Mouse (Mus musculus) small intestine, adult 2 months (tissue): Measurements from ENCODE around the gene Gm43720. TPM values are rescaled to one million over a fixed set of nuclear protein-coding genes. Genes with fewer than 3 reads are reported as not detected.

Experiments
- H3K27ac ChIP-seq: fragments of 200-500 bp; 2 replicates; pipeline ENCODE4 v1.5.1; 2012; ENCODE audit warnings: low read depth, low read length, control low read depth, inconsistent platforms; ENCODE audit not compliant: insufficient read depth
- H3K27me3 ChIP-seq: fragments of 200-500 bp; 2 replicates; pipeline ENCODE4 v1.6.1; 2012; ENCODE audit warnings: mild to moderate bottlenecking, moderate library complexity, low read length, inconsistent platforms; ENCODE audit not compliant: control insufficient read depth, insufficient read depth
- H3K36me3 ChIP-seq: fragments of 200-500 bp; 2 replicates; pipeline ENCODE4 v1.6.1; 2012; ENCODE audit warnings: mild to moderate bottlenecking, low read length, control low read depth, inconsistent platforms; ENCODE audit not compliant: control insufficient read depth, insufficient read depth
- H3K4me1 ChIP-seq: fragments of 200-500 bp; 2 replicates; pipeline ENCODE4 v1.6.1; 2012; ENCODE audit warnings: low read length, inconsistent platforms, mixed read lengths; ENCODE audit not compliant: control insufficient read depth, insufficient read depth, insufficient read length
- H3K4me3 ChIP-seq: fragments of 200-500 bp; 2 replicates; pipeline ENCODE4 v1.5.1; 2012; ENCODE audit warnings: low read depth, mild to moderate bottlenecking, control low read depth, inconsistent platforms, low read length, moderate library complexity
- CTCF ChIP-seq: fragments of 200-500 bp; IDR thresholded peaks from 2 replicates; pipeline ENCODE4 v1.5.1; 2012; ENCODE audit warnings: low read depth, mild to moderate bottlenecking, control low read depth, inconsistent platforms, low read length, moderate library complexity, mixed read lengths; ENCODE audit not compliant: insufficient replicate concordance, insufficient read length; ENCODE audit errors: extremely low read depth
- POLR2A ChIP-seq: fragments of 200-500 bp; IDR thresholded peaks from 2 replicates; pipeline ENCODE4 v1.6.1; 2012; ENCODE audit warnings: low read depth, mild to moderate bottlenecking, control low read depth, inconsistent platforms, low read length, moderate library complexity
- WGBS: fragments of 180-500 bp; shearing (Covaris S2); methylation state at CpG from one replicate; pipeline ENCODE4 v1.1.7; 2018; 5-methylcytosine and 5-hydroxymethylcytosine counted together
- polyA plus RNA-seq: library from polyadenylated mRNA; depleted of rRNA; stranded (reverse); fragments of >200 nt; gene quantifications from 2 replicates; pipeline ENCODE4 v1.2.3, GENCODE M21; 2012

Gene Gm43720
- polyA plus RNA-seq, 1 experiment, result not detected

DNA sequence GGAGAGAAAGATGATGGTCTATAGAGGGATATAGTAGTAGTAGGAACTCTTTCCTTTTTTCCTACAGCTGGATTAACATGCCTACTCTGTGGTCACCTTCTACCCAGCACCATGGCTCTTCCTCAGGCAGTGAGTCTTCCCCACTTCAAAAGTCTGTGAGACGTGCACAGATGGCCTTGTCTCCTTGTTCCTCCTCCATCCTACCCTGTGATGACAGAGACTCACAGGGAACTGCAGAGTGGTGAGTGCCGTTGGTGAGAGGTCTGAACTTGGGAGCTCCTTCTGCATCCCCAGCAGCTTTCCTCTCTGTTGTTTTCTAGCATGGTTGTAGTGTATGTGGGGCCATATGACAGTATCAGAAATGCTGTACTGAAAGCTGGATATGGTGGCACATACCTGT lies 2.0 kb upstream of the Gm43720 start:
- Histone ChIP-seq H3K4me1 (peaks cover 6% of the 10 kb centered on the region), H3K27me3 (peaks cover 6% of the 10 kb centered on the region; the same call in 1 of the 2 replicates)
- WGBS, result 84% methylated on average over 2 of the region's 2 CpGs

DNA sequence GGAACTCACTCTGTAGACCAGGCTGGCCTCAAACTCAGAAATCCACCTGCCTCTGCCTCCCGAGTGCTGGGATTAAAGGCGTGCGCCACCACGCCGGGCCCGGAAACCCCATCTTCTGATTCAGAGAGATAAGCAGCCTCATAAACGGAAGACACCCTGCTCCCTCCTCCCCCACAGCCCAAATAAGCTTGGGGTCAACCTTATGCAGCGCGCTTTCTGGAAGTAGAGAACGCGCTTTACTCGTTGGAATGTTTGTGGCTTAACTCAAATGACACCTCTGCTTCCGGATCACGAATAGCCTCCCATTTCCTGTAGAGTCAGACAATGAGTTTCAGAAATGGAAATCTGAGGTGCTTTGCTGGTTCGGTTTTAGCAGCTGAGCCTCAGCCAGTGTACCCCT lies 1.1 kb upstream of the Gm43720 start:
- peaks cover 6% of the 10 kb centered on the region for H3K4me1 ChIP-seq
- H3K36me3 ChIP-seq, result no peaks in the 10 kb centered on the region
- no peak overlapping the region for H3K27ac ChIP-seq
- peaks cover 6% of the 10 kb centered on the region; the same call in 1 of the 2 replicates for H3K27me3 ChIP-seq
- TF ChIP-seq CTCF (no peak), POLR2A (no peak)
- no peak overlapping the region for H3K4me3 ChIP-seq
- 94% methylated on average over 15 of the region's 15 CpGs for WGBS

More for the DNA sequence above, 2.0 kb upstream of the Gm43720 start:
- no peaks in the 10 kb centered on the region for H3K36me3 ChIP-seq
- no peak overlapping the region for H3K4me3 ChIP-seq
- TF ChIP-seq POLR2A (no peak), CTCF (no peak)
- no peak overlapping the region for H3K27ac ChIP-seq

DNA sequence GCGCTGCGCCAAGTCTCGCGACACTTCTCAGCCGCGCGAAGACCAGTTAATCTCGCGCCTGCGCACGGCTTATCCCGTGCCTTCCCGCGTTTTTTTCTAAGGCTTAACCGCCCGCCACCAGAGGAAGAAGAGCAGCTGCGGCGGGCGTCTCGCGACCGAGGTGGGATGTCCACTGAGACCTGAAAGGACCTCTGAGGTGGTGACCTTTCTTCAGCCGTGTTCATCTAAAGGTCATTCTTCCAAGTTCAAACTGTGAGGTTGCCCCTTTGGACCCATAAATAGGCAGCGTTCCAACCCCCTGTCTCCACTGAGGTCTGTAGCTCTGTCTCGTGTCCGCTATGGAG lies 639 bp upstream of the Gm43720 start:
- Histone ChIP-seq H3K27me3 (peaks cover 6% of the 10 kb centered on the region; the same call in 1 of the 2 replicates), H3K4me3 (peak overlapping the region; percentile 62), H3K36me3 (no peaks in the 10 kb centered on the region), H3K4me1 (peaks cover 6% of the 10 kb centered on the region), H3K27ac (no peak overlapping the region)
- WGBS, result 28% methylated on average over 26 of the region's 26 CpGs
- TF ChIP-seq CTCF, result no peak
- TF ChIP-seq POLR2A, result no peak

DNA sequence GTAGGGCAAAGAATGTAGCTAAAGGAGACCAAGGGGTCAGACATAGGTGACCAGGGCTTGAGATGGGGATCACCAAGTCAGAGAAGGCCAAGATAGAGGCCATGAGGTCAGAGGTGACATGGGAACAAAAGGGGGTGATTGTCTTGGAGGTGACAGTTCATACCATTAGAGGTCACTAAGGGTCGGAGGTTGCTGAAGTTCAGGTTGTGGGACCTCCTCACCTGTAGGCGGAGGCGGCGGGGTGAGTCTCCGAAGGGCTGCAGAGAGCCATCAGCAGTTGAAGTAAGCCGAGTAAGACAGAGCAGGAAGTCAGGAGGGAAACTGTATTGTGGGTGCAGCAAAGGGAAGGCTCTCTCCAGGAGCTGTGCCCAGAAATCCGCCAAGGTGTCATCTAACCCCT lies 1.8 kb downstream of the Gm43720 start:
- Histone ChIP-seq H3K36me3 (no peaks in the 10 kb centered on the region), H3K27ac (no peak overlapping the region), H3K4me3 (no peak overlapping the region), H3K27me3 (peaks cover 6% of the 10 kb centered on the region; the same call in 1 of the 2 replicates), H3K4me1 (peaks cover 6% of the 10 kb centered on the region)
- 83% methylated on average over 7 of the region's 7 CpGs for WGBS
- TF ChIP-seq POLR2A (no peak), CTCF (no peak)

DNA sequence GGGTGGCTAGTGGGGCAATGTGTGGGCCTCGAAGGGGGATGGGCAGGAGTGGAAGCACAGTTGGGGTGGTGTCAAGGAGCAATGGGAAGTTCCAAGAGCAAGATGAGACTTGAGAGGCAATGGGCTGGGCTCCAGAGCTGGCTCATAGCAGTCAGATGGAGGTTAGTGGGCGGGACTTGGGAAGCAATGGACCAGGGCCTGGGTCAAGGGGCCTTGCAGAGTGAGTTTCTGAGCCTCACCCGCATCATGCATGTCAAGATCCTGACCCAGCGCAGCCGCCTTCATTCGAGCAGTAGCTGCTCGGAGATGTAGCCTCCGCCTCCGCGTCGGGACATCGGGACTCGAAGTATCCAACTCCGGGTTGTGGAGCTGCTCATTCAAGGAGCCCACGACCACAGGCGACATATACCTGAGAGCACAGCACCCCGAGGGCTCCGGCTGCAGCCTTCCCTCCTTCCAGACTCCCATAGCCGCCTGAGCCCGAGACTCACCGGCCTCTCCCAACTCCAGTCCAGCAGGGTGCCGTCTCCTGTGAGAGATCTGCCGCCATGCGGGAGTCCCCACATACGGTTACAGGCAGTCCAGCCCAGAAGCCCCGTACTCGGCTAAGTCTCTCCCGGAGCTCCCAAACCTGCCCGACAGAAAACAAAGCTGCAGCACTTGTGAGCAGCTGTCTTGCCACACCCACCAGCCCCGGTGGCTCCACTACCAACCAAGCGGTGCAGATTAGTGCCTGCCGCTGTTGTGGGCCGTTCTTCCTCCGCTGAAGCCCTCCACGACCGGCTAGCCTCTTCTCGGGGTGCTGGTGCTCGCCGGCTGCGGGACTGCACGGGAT lies 4.3 kb downstream of the Gm43720 start:
- Histone ChIP-seq H3K4me3 (no peak overlapping the region), H3K27ac (no peak overlapping the region)
- 67% methylated on average over 41 of the region's 41 CpGs for WGBS

DNA sequence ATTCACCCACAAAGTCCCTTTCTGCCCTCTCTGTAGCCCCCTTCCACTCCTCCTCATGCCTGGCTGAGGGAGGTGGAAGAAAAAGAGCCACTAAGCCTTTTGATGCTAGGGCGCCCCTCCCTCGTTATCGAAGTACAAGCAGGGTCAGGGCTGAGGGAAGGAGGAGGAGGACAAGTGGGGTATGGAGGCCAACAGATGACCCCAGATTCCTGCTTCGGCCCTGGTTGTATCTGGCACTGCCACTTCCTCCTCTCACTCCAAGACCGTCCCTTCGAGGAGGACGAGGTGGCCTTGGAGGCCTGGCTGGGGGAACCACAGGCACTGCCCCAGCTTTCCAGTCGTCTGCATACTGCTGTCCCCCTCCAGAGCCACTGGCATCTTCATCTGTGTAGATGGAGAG lies 5.6 kb downstream of the Gm43720 start:
- Histone ChIP-seq H3K36me3 (no peaks in the 10 kb centered on the region), H3K4me1 (no peaks in the 10 kb centered on the region; the same call in 1 of the 2 replicates), H3K27me3 (no peaks in the 10 kb centered on the region), H3K4me3 (no peak overlapping the region), H3K27ac (no peak overlapping the region)
- TF ChIP-seq POLR2A, result no peak
- TF ChIP-seq CTCF, result no peak
- WGBS, result 88% methylated on average over 8 of the region's 8 CpGs

More for the DNA sequence above, 4.3 kb downstream of the Gm43720 start:
- no peak for TF ChIP-seq CTCF
- no peak for TF ChIP-seq POLR2A
- peaks cover 6% of the 10 kb centered on the region for H3K4me1 ChIP-seq
- 0 out of 2 replicates have a peak, but pooled peaks cover 4% of the 10 kb centered on the region for H3K27me3 ChIP-seq
- no peaks in the 10 kb centered on the region for H3K36me3 ChIP-seq

DNA sequence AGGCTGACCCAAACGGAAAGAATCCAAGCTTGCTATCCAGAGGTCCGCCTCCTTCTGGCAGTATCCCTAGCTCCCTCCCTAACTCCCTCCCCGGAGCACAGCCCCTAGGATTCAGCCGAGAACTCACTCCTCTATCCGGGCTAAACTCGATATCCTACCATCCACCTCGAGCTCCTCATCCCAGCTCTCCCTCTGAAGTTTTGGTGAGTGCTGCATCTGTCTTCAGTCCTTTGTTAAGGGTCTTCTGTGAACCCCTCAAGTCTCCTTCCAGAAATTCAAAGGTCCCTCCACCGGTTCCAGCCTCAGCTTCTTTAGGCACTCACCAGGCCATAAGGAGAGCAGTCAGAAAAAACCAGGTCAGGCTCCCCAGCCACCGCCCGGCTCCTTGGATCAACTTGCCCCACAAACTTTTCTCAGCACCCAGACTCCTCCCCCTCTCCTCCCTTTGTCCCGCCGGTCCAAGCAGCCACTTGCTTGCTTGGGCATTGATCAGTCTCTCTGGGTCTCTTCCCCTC lies 7.3 kb downstream of the Gm43720 start, which contains the start of gene Gal3st4:
Gal3st4 (minus strand) TSS at position 432 of the 515 bp plus-strand sequence.
- Histone ChIP-seq H3K27me3 (no peaks in the 10 kb centered on the region), H3K4me3 (peak within 1 kb of the TSS; percentile 30; the same call in 1 of the 2 replicates), H3K27ac (0 out of 2 replicates have a peak within 1 kb of the TSS, but pooled peaks have one; percentile 58), H3K36me3 (no peaks in the 10 kb centered on the region), H3K4me1 (no peaks in the 10 kb centered on the region; the same call in 1 of the 2 replicates)
- WGBS, result 5% methylated on average over 12 of the region's 12 CpGs
- TF ChIP-seq CTCF, result no peak
- no peak for TF ChIP-seq POLR2A

DNA sequence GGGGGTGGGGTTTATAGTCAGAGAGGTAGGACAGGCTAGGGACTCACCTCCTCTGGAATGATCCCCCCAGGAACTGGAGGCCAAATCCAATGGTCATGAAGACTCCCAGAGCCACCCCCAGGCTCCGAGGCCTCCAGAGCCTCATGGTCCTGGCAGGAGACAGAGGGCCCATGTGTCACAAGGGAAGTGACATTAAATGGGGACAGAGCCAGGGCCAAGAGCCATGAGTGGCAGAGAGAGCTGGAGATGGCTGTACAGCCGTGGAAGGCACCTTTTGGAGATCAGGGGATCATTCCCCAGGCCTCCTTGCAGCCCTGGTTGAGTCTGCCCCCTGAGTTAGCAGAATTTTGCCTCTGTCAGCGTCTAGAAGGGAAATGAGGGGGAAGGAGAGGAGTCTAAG lies 8.5 kb downstream of the Gm43720 start:
- TF ChIP-seq CTCF (no peak), POLR2A (no peak)
- 64% methylated on average over 3 of the region's 3 CpGs for WGBS

More for the DNA sequence above, 8.5 kb downstream of the Gm43720 start:
- Histone ChIP-seq H3K36me3 (no peaks in the 10 kb centered on the region), H3K27ac (no peak overlapping the region), H3K4me1 (no peaks in the 10 kb centered on the region; the same call in 1 of the 2 replicates), H3K4me3 (no peak overlapping the region), H3K27me3 (no peaks in the 10 kb centered on the region)
